Mouse (Mus musculus) megakaryocyte progenitor cell, adult 5-6 weeks (primary cell): ENCODE results near the gene Agap1. TPM values are rescaled to one million over a fixed set of nuclear protein-coding genes. Genes with fewer than 3 reads are reported as not detected.

ENCODE experiments used
- ATAC-seq: replicated peaks from 2 replicates; pipeline ENCODE4 v1.8.0; 2016; ENCODE audit warnings: mild to moderate bottlenecking, moderate TSS enrichment, inconsistent platforms; ENCODE audit not compliant: poor library complexity
- total RNA-seq, 2 experiments: library from RNA; stranded (forward) in 1 of 2; stranded (reverse) in 1 of 2; fragments of 157-497, 149-512 nt in 1 of 2; fragments of 200-1000 nt in 1 of 2; gene quantifications; 2 replicates each; pipeline versions ENCODE4 v1.2.3 to v1.2.4; 2015 to 2017

The Agap1 gene
- total RNA-seq, 2 experiments from 2014 or later = 6.8 to 9.4 TPM

DNA sequence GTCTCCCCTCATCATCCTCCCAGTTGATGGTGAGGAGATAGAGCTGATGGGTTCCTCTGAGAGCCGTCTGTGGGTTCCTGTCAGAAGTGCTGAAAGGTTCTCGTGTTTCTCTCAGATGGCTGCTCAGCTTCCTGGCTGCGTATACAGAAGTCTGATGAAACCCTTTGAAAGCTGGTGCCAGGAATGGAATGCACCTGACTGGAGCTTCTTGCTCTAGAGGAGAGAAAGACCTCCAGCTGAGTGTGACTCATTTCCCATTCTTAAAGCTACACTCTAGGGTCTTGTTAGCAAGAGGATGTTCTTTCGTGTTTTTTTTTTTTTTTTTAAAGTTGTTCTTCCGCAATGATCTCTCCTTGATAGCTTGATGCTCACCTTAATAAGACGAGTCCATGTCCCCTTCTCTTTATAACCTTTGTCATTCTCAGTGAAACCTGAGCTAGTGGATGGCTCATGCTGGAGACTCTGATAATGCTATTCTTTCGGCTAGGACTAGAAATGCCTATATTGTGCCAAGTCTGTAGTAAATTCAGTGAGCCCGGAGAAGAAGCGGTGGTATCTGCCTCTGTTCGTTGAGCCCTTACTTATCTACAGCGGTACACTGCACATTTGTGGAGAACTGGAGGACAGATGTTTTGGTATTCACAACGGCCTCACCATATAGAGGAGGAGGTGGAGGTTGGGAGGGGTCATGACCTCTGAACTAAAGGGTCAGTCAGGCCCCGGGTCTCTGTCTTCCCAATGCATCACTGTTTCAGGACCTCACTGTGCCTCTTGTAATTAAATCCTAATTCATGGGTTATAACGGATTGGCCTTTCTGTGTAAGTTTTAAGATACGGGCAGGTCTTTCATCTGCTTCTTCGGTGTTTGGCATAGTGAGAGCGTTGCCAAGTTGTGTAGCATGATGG is 2.8 kb downstream of the Agap1 start:
- ATAC-seq = peak; percentile 56

DNA sequence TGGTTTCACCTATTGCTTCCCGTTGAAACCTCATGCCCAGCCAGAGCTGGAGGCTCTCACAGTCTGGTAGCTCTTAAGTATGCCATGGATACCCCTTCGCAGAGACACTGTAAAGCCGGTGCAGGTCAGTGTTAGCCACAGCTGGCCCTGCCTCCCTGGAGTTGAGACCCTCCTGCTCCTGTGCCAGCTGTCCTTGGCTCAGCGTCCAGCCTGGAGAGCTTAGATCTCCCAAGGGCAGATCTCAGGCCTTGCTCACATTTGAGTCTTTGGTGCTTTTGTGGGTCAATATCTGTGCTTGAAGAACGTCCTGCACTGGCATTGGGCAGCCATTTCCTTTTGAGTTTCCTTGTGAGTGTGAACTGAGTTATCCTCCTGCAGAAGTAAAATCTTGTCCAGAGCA is 7.3 kb downstream of the Agap1 start:
- ATAC-seq = no peak

DNA sequence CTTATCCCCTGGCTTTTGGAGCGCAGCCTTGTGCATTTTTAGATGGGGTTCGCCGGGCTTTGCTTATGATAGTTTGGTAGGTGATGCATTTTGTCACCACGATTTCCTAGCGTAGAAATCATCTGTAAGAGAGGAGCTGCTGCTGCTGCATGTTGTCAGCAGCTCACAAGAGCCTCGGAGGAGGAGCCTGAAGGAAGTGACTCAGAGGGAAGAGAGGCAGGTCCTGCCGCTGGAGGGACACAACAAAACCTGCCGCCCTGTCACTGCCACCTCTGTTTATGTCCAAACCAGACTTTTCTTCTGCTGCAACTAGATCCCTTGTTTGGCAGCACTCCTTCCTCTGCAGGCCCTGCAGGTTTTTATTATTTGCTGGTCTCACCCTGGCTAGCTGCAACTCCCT is 8.5 kb downstream of the Agap1 start:
- peak; percentile 76 for ATAC-seq

GRCm38 (mm10) chr1:89465417-89466002 is 10.9 kb downstream of the Agap1 start:
- no peak for ATAC-seq

DNA sequence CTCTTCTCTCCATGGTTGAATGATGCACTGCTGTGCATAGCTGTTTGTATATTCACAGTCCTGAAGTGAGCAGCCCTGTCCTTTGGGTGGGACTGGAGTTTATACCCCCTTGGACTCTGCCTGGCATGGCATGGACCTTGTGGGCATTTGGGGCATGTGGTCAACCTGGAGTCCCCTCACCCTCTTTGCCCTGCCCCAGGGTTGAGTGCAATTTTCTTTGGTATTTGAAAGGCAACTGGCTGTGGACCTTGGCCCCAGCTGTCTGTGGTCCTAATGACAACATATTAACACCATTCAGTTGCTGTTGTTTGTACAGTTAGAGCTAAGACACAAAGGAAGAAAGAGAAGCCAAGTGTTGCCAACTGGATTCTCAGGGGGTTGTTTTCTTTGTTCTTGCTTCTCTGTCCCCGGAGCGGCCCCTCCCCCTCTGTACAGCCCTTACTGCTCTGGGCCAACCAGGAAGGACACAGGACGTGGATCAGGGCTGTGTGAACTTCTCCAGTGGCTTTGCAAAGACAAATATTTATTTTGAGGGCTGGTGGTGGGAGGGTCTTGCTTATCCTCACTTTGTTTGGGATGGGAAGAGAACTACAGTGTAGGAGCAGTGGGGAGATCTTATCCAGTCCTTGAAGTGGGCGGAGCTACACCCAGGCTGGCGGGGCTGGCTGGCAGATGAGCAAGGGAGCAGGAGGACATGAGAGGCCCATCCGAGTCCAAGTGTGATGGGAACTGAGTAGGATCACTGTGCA is 12.9 kb downstream of the Agap1 start:
- peak; percentile 30; the same call in 1 of the 2 replicates for ATAC-seq

- ATAC-seq = no peak
Observed at GRCm38 (mm10) chr1:89468141-89468540, 13.5 kb downstream of the Agap1 start.

DNA sequence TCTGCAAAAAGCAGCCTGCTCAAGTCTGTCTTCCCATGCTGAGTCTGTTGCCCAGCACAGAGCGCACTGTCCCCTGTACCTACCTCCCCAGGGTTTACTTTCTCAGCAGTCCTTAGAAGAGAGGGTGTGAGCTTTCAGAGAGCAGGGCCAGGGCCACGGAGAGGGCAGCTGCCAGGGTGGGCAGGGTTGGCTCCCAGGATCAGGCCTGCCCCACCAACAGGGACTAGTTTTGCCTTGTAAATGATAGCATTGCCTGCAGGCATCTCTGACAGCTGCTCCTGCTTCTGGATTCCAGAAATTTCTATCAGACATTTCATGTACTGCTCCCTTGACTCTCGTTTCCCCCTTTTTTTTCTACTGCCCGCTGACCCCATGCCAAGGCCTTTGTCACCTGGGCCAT is 16.8 kb downstream of the Agap1 start:
- ATAC-seq = no peak

DNA sequence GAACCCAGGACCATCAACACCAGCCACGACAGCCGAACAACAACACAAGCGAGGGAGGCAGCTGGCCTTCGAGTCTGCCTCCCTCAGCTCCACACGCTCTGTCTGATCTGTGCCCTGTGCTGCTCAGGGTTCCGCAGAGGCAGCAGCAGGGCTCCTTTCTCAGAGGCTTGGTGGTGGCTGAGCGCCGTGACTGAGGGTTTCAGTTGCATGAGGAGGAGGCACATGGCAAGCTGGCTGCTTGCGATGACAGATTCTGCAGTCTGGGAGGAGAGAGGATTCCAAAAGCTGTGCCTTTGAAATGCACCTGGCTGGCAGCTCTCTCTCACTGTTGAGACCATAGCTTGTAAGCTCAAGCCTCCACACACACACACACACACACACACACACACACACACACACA is 17.3 kb downstream of the Agap1 start:
- ATAC-seq = no peak

DNA sequence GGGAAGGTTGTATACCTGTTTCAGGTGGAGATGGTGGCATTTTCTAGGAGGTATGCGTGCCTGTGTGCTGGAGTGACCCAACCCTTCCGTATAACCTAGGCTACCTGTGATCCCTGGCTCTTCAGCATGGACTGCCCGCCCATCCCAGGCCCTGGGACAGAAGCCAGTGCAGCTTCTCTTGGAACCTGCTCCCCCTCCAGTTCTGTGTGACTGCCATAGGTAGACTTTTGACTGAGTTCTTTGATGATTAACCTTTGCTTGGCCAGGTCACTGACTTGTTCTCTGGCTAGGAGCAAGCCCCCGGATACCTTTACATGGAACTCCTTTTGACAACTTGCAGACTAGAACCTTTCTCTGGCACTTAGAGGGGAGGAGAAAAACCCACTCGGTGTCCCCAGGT is 19.3 kb downstream of the Agap1 start:
- no peak for ATAC-seq

- ATAC-seq = no peak
Observed at GRCm38 (mm10) chr1:89474853-89475252, 20.2 kb downstream of the Agap1 start.

GRCm38 (mm10) chr1:89477033-89477432 is 22.4 kb downstream of the Agap1 start:
- no peak for ATAC-seq

GRCm38 (mm10) chr1:89478571-89479460 is 24.2 kb downstream of the Agap1 start:
- peak; percentile 46 for ATAC-seq

DNA sequence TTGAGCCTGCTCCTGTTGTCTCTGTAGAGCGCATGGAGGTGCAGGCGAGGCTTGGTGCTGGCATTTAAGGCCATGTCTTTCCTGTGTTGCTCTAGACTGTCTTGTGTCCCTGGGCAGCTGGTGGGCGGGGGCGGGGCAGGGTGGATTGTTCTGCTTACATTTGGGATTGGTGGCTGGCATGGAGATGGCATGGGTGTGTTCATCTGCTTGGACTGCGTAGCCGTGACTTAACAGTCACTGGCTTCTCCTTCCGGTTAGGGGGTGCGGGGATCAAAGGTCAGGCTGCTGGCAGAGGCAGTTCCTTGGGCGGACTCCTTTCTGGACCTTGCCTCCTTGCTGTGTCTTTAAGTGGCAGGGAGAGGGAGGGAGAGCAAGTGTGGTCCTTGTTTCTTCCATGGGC is 26.5 kb downstream of the Agap1 start:
- no peak for ATAC-seq

GRCm38 (mm10) chr1:89482812-89483211 is 28.2 kb downstream of the Agap1 start:
- ATAC-seq = peak; percentile 61

GRCm38 (mm10) chr1:89486891-89487290 is 32.3 kb downstream of the Agap1 start:
- ATAC-seq = no peak

- peak; percentile 36; the same call in 1 of the 2 replicates for ATAC-seq
Observed at GRCm38 (mm10) chr1:89489111-89489971, 34.7 kb downstream of the Agap1 start.

DNA sequence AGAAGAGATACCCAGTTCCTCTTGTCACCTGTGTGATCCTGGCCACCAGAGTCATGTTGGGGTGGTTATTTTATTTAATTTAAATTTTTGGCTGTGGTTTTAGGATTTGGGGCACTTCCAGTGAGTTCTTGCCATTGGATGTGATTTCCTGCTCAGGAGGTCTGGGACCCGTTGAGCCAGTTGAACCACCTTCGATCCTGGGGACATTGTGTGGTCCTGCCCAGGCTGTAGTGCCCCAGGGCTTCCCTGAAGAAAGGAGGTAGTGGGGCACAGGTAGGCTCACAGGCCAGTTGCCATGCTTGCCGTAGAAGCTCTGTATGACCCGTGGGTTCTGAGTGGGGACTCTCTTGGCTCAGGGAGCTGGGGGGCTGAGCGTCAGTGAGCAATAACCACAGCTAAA is 38.6 kb downstream of the Agap1 start:
- no peak for ATAC-seq

DNA sequence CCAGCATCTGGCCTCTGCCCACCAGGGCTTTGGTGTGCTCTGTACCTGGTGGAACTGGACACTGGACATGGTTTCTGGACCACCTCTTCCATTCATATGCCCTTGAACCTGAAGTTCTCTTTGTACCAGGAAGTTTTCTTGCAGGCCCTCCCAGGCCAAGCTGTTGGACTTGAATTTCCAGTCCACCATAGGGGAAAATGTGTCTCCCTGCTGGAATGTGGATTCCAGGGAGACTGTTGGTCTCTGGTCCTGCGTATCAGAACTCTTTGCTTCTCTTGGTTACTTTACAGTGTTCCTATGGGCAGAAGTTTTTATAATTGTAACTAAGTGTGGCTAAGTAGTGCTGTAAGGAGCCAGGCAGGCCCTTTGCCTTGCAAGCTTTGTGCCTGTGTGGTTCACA is 40.2 kb downstream of the Agap1 start:
- no peak for ATAC-seq

GRCm38 (mm10) chr1:89496204-89496603 is 41.6 kb downstream of the Agap1 start:
- no peak for ATAC-seq

DNA sequence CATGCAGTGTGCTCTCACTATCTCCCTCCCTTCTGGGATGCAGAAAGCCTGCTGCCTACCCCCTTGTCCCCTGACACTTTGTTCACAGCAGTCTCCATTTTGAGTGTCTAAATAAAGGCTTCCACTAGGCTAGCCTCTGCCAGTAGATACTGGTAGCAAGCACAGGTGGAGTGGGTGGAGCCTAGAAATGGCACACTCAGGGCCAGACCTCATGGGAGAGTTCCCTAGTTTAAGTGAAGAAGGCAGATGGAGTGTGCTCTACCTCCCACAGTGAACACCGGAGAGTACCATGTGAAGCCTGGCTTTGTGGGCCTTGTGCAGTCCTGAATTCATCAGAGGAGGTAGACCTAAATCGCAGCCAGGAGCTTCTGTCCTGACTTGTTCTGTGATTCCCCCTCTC is 46.3 kb downstream of the Agap1 start:
- no peak for ATAC-seq
